Mouse (Mus musculus): ENCODE data around the gene Tmem177. TPM values are rescaled to one million over a fixed set of nuclear protein-coding genes. Genes with fewer than 3 reads are reported as not detected.
A peak's percentile ranks its signal among the peaks of the same experiment; 100 is the strongest.

Tmem177 gene
- polyA plus RNA-seq (2015; fragmentation: Nextera tagmentation; extraction: Ambion mirVana) = 8.9 and 9.0 TPM in 2 replicates

- ATAC-seq = peak; percentile 95
- 12% methylated on average over 42 of the region's 42 CpGs for WGBS
Measured at GRCm38 (mm10) chr1:119912953-119913814, at the start of gene Tmem177. Gene Tmem177, minus strand, starts transcription at chr1:119913208.

GRCm38 (mm10) chr1:119959920-119960319, 46.9 kb upstream of the Tmem177 start:
- Histone ChIP-seq H3K9me3 (no peaks in the 10 kb centered on the region), H3K4me1 (replicated peaks) (no peaks in the 10 kb centered on the region), H3K36me3 (no peaks in the 10 kb centered on the region), H3K27ac (no peak overlapping the region), H3K4me2 (replicated peaks) (no peak overlapping the region), H3K9ac (replicated peaks) (no peak overlapping the region), H3K27me3 (no peaks in the 10 kb centered on the region), H3K4me3 (replicated peaks) (no peak overlapping the region)
- ATAC-seq = no peak
- WGBS = 77% methylated on average over 7 of the region's 7 CpGs

More at GRCm38 (mm10) chr1:119912953-119913814, at the start of gene Tmem177:
- Histone ChIP-seq H3K4me1 (replicated peaks) (peaks cover 16% of the 10 kb centered on the region), H3K27ac (no peak within 1 kb of the TSS), H3K4me2 (replicated peaks) (peak within 1 kb of the TSS; percentile 56), H3K36me3 (peaks cover 16% of the 10 kb centered on the region), H3K9ac (replicated peaks) (peak within 1 kb of the TSS; percentile 64), H3K27me3 (no peaks in the 10 kb centered on the region), H3K9me3 (no peaks in the 10 kb centered on the region), H3K4me3 (replicated peaks) (peak within 1 kb of the TSS; percentile 53)

- H3K4me1 ChIP-seq (replicated peaks) = no peaks in the 10 kb centered on the region
- 93% methylated on average over 4 of the region's 4 CpGs for WGBS
- peak; percentile 40; the same call in 1 of the 2 replicates for ATAC-seq
- no peaks in the 10 kb centered on the region for H3K36me3 ChIP-seq
- no peaks in the 10 kb centered on the region for H3K9me3 ChIP-seq
- no peaks in the 10 kb centered on the region for H3K27me3 ChIP-seq
- H3K27ac ChIP-seq = no peak overlapping the region
- H3K4me3 ChIP-seq (replicated peaks) = no peak overlapping the region
- H3K4me2 ChIP-seq (replicated peaks) = no peak overlapping the region
- H3K9ac ChIP-seq (replicated peaks) = no peak overlapping the region
Measured at GRCm38 (mm10) chr1:119959464-119959863, 46.5 kb upstream of the Tmem177 start.

GRCm38 (mm10) chr1:119957716-119958222, 44.8 kb upstream of the Tmem177 start:
- ATAC-seq = no peak
- H3K4me3 ChIP-seq (replicated peaks) = no peak overlapping the region
- H3K4me2 ChIP-seq (replicated peaks) = no peak overlapping the region
- no peaks in the 10 kb centered on the region for H3K9me3 ChIP-seq
- no peaks in the 10 kb centered on the region for H3K36me3 ChIP-seq
- H3K4me1 ChIP-seq (replicated peaks) = no peaks in the 10 kb centered on the region
- no peak overlapping the region for H3K9ac ChIP-seq (replicated peaks)
- WGBS = 74% methylated on average over 9 of the region's 9 CpGs
- no peak overlapping the region for H3K27ac ChIP-seq
- no peaks in the 10 kb centered on the region for H3K27me3 ChIP-seq

GRCm38 (mm10) chr1:119954680-119955079, 41.7 kb upstream of the Tmem177 start:
- WGBS = 61% methylated on average over 2 of the region's 2 CpGs
- ATAC-seq = peak; percentile 67
- no peak overlapping the region for H3K4me3 ChIP-seq (replicated peaks)

GRCm38 (mm10) chr1:119953456-119953855, 40.4 kb upstream of the Tmem177 start:
- Histone ChIP-seq H3K9ac (replicated peaks) (no peak overlapping the region), H3K4me3 (replicated peaks) (no peak overlapping the region), H3K4me2 (replicated peaks) (no peak overlapping the region), H3K27ac (no peak overlapping the region), H3K4me1 (replicated peaks) (no peaks in the 10 kb centered on the region), H3K27me3 (no peaks in the 10 kb centered on the region), H3K9me3 (no peaks in the 10 kb centered on the region), H3K36me3 (no peaks in the 10 kb centered on the region)
- 89% methylated on average over 9 of the region's 9 CpGs for whole genome bisulfite sequencing
- ATAC-seq = no peak

More at GRCm38 (mm10) chr1:119954680-119955079, 41.7 kb upstream of the Tmem177 start:
- no peaks in the 10 kb centered on the region for H3K4me1 ChIP-seq (replicated peaks)
- no peak overlapping the region for H3K27ac ChIP-seq
- H3K9ac ChIP-seq (replicated peaks) = no peak overlapping the region
- no peaks in the 10 kb centered on the region for H3K9me3 ChIP-seq
- H3K4me2 ChIP-seq (replicated peaks) = no peak overlapping the region
- H3K36me3 ChIP-seq = no peaks in the 10 kb centered on the region
- no peaks in the 10 kb centered on the region for H3K27me3 ChIP-seq

GRCm38 (mm10) chr1:119950086-119950485, 37.1 kb upstream of the Tmem177 start:
- H3K9me3 ChIP-seq = no peaks in the 10 kb centered on the region
- no peak overlapping the region for H3K4me3 ChIP-seq (replicated peaks)
- no peak overlapping the region for H3K27ac ChIP-seq
- no peak overlapping the region for H3K9ac ChIP-seq (replicated peaks)
- H3K4me1 ChIP-seq (replicated peaks) = no peaks in the 10 kb centered on the region
- H3K36me3 ChIP-seq = no peaks in the 10 kb centered on the region
- H3K27me3 ChIP-seq = no peaks in the 10 kb centered on the region
- ATAC-seq = no peak
- H3K4me2 ChIP-seq (replicated peaks) = no peak overlapping the region
- 91% methylated on average over 8 of the region's 8 CpGs for WGBS

- Histone ChIP-seq H3K9ac (replicated peaks) (no peak overlapping the region), H3K27ac (no peak overlapping the region), H3K27me3 (no peaks in the 10 kb centered on the region), H3K4me1 (replicated peaks) (peaks cover 3% of the 10 kb centered on the region; the same call in 1 of the 2 replicates), H3K36me3 (no peaks in the 10 kb centered on the region), H3K9me3 (no peaks in the 10 kb centered on the region), H3K4me2 (replicated peaks) (no peak overlapping the region), H3K4me3 (replicated peaks) (no peak overlapping the region)
- no peak for ATAC-seq
- 28% methylated on average over 7 of the region's 7 CpGs for WGBS
Measured at GRCm38 (mm10) chr1:119936861-119937260, 23.9 kb upstream of the Tmem177 start.

GRCm38 (mm10) chr1:119931421-119932150, 18.6 kb upstream of the Tmem177 start:
- H3K4me2 ChIP-seq (replicated peaks) = no peak overlapping the region
- no peak for ATAC-seq
- no peak overlapping the region for H3K27ac ChIP-seq
- H3K4me1 ChIP-seq (replicated peaks) = no peaks in the 10 kb centered on the region
- H3K9ac ChIP-seq (replicated peaks) = no peak overlapping the region
- H3K36me3 ChIP-seq = no peaks in the 10 kb centered on the region
- no peak overlapping the region for H3K4me3 ChIP-seq (replicated peaks)
- H3K27me3 ChIP-seq = no peaks in the 10 kb centered on the region
- no peaks in the 10 kb centered on the region for H3K9me3 ChIP-seq
- WGBS = 77% methylated on average over 4 of the region's 4 CpGs

- Histone ChIP-seq H3K4me1 (replicated peaks) (no peaks in the 10 kb centered on the region), H3K4me3 (replicated peaks) (no peak overlapping the region), H3K27me3 (no peaks in the 10 kb centered on the region), H3K9ac (replicated peaks) (no peak overlapping the region), H3K4me2 (replicated peaks) (no peak overlapping the region), H3K9me3 (no peaks in the 10 kb centered on the region), H3K27ac (no peak overlapping the region), H3K36me3 (no peaks in the 10 kb centered on the region)
- ATAC-seq = no peak
- 71% methylated on average over 1 of the region's 1 CpGs for WGBS
Measured at GRCm38 (mm10) chr1:119929715-119930114, 16.7 kb upstream of the Tmem177 start.

GRCm38 (mm10) chr1:119919299-119919698, 6.3 kb upstream of the Tmem177 start:
- no peaks in the 10 kb centered on the region for H3K4me1 ChIP-seq (replicated peaks)
- ATAC-seq = no peak
- 53% methylated on average over 4 of the region's 4 CpGs for WGBS

GRCm38 (mm10) chr1:119916823-119917371, 3.9 kb upstream of the Tmem177 start:
- H3K4me2 ChIP-seq (replicated peaks) = no peak overlapping the region
- H3K4me1 ChIP-seq (replicated peaks) = peaks cover 8% of the 10 kb centered on the region
- no peaks in the 10 kb centered on the region for H3K36me3 ChIP-seq
- no peak overlapping the region for H3K9ac ChIP-seq (replicated peaks)
- H3K9me3 ChIP-seq = no peaks in the 10 kb centered on the region
- H3K27me3 ChIP-seq = no peaks in the 10 kb centered on the region
- H3K4me3 ChIP-seq (replicated peaks) = no peak overlapping the region
- 88% methylated on average over 5 of the region's 5 CpGs for WGBS
- no peak overlapping the region for H3K27ac ChIP-seq
- no peak for ATAC-seq

More at GRCm38 (mm10) chr1:119919299-119919698, 6.3 kb upstream of the Tmem177 start:
- Histone ChIP-seq H3K9ac (replicated peaks) (no peak overlapping the region), H3K36me3 (no peaks in the 10 kb centered on the region), H3K9me3 (no peaks in the 10 kb centered on the region), H3K4me3 (replicated peaks) (no peak overlapping the region), H3K27ac (no peak overlapping the region), H3K4me2 (replicated peaks) (no peak overlapping the region), H3K27me3 (no peaks in the 10 kb centered on the region)
